Mouse (Mus musculus) liver, embryonic 14.5 days (tissue): ENCODE data around the gene Ago1. TPM values are rescaled to one million over a fixed set of nuclear protein-coding genes. Genes with fewer than 3 reads are reported as not detected.

ENCODE experiments used
- ATAC-seq: fragments of 200-750 bp; cut with Nextera tagmentation; 2 replicates; pipeline ENCODE4 v1.8.0; 2017; ENCODE audit warnings: moderate number of reproducible peaks, mild to moderate bottlenecking, moderate library complexity; ENCODE audit not compliant: insufficient read depth
- DNase-seq, 3 experiments: peaks; one replicate each; pipeline ENCODE4 v3.0.0-alpha.2; 2012 to 2013; ENCODE audit warnings: low read depth in 3 of 3, low spot score in 3 of 3
- H3K27ac ChIP-seq: fragments of 300-500 bp; sonication (generic); 2 replicates; pipeline ENCODE4 v1.5.1; 2014; ENCODE audit warnings: moderate library complexity, mild to moderate bottlenecking, control low read depth, inconsistent platforms
- H3K27me3 ChIP-seq: fragments of 300-500 bp; sonication (generic); 2 replicates; pipeline ENCODE4 v1.6.1; 2014; ENCODE audit warnings: mild to moderate bottlenecking, low read length, moderate library complexity; ENCODE audit not compliant: control insufficient read depth, insufficient read depth
- H3K36me3 ChIP-seq: fragments of 300-500 bp; sonication (generic); replicated peaks from 2 replicates; pipeline ENCODE4 v1.6.1; 2014; ENCODE audit warnings: low read depth; ENCODE audit not compliant: control insufficient read depth, insufficient read depth
- H3K4me1 ChIP-seq, 2 experiments: fragments of 200-500 bp in 1 of 2; fragments of 300-500 bp in 1 of 2; sonication (generic) in 1 of 2; replicated peaks; 2 replicates each; pipeline ENCODE4 v1.6.1; 2012 to 2014; ENCODE audit warnings: antibody characterized with exemption in 1 of 2, inconsistent platforms in 1 of 2, low read length in 1 of 2; ENCODE audit not compliant: control insufficient read depth in 2 of 2, insufficient read depth in 2 of 2
- H3K4me2 ChIP-seq: fragments of 300-500 bp; sonication (generic); 2 replicates; pipeline ENCODE4 v1.6.1; 2014; ENCODE audit warnings: low read depth, mild to moderate bottlenecking, control low read depth, moderate library complexity
- H3K4me3 ChIP-seq, 2 experiments: fragments of 200-500 bp in 1 of 2; fragments of 300-500 bp in 1 of 2; sonication (generic) in 1 of 2; 2 replicates each; pipeline ENCODE4 v1.5.1; 2012 to 2014; ENCODE audit warnings: low read depth in 2 of 2, low read length in 2 of 2, mild to moderate bottlenecking in 2 of 2, control low read depth in 1 of 2, inconsistent platforms in 1 of 2, moderate library complexity in 1 of 2; ENCODE audit not compliant: insufficient read depth in 1 of 2
- H3K9ac ChIP-seq: fragments of 300-500 bp; sonication (generic); replicated peaks from 2 replicates; pipeline ENCODE4 v1.6.1; 2014; ENCODE audit warnings: mild to moderate bottlenecking, control low read depth, moderate library complexity
- H3K9me3 ChIP-seq: fragments of 300-500 bp; sonication (generic); 2 replicates; pipeline ENCODE4 v1.6.1; 2016; ENCODE audit warnings: low read length, mixed read lengths; ENCODE audit not compliant: control insufficient read depth
- CTCF ChIP-seq: IDR thresholded peaks from 2 replicates; pipeline ENCODE4 v1.5.1; 2016; ENCODE audit warnings: antibody characterized with exemption, low read depth, control low read depth
- EP300 ChIP-seq: IDR thresholded peaks from 2 replicates; pipeline ENCODE4 v1.6.1; 2016; ENCODE audit warnings: antibody characterized with exemption, low read depth
- WGBS: fragments of 180-500 bp; shearing (Covaris S2); extraction: QIAGEN DNeasy Blood & Tissue Kit; methylation state at CpG from one replicate; pipeline ENCODE4 v1.1.7; 2014; ENCODE audit not compliant: insufficient replicate concordance; 5-methylcytosine and 5-hydroxymethylcytosine counted together
- polyA plus RNA-seq, 2 experiments: library from polyadenylated mRNA; depleted of rRNA in 1 of 2; stranded (reverse) in 1 of 2; unstranded in 1 of 2; fragments of >200 nt; fragmentation: Nextera tagmentation in 1 of 2; extraction: Ambion mirVana in 1 of 2; gene quantifications; 2 replicates each; pipeline versions ENCODE4 v1.2.1 to v1.2.3; 2012 to 2014

Ago1 gene
- polyA plus RNA-seq, 2 experiments, result 1.4 to 3.5 TPM

DNA sequence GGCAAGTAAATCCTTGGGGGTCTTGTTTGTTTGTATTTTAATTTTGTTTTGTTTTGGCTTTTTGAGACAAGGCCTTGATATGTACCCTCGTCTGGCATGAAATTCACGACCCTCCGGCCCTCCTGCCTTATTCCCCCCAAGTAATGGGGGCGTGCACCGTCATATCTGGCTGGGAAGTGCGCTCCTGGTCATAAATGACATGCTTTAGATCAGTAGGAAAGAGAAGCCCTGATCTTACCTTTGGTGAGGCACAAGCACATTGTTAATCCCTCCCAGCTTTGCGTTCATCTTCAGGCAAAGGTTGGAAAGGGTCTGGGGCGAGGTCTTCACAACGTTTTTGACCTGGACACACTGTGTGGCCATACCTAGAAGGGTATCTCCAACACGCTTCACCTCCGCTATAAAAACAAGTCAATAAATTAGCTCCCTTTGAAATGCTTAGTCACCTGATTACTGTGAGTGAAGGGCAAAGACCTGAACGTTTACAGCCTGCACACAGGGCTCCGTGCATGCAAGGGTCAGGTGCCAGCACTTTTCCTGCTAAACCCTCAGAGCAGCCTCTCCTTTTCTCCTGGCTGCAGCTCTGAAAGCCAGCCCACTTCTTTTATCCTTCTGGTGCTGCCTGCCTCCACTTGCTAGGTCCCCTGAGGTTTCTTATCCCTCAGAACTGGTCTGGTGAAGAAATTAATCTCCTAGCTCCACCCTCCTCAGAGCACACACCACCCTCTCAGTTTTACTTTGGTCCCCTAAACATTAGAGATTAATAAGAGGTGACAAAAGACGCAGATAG is 39.9 kb upstream of the Ago1 start:
- Histone ChIP-seq H3K9ac (no peak overlapping the region), H3K4me2 (no peak overlapping the region), H3K27ac (no peak overlapping the region), H3K4me1 (no peaks in the 10 kb centered on the region), H3K9me3 (no peaks in the 10 kb centered on the region), H3K27me3 (no peaks in the 10 kb centered on the region), H3K36me3 (no peaks in the 10 kb centered on the region), H3K4me3 (no peak overlapping the region)
- 56% methylated on average over 14 of the region's 14 CpGs for WGBS
- TF ChIP-seq CTCF (no peak), EP300 (no peak)
- ATAC-seq (no peak), DNase-seq (no peak)

DNA sequence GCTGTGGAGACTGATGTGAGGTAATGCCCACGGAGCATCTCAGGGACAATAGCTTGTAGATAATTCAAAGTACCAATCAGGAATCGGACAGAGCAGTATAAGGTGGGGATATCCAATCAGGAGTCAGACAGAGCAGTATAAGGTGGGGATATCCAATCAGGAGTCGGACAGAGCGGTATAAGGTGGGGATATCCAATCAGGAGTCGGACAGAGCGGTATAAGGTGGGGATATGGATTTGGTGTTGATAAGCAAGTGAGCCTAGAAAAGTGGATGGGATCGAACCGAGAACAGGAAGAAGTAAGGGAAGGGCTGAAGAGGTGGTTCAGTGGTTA is 34.6 kb upstream of the Ago1 start:
- no peak for TF ChIP-seq CTCF
- TF ChIP-seq EP300, result no peak
- ATAC-seq (peak; percentile 50; the same call in 1 of the 2 replicates), DNase-seq (no peak)
- Histone ChIP-seq H3K27ac (no peak overlapping the region), H3K4me1 (no peaks in the 10 kb centered on the region), H3K4me2 (no peak overlapping the region), H3K36me3 (no peaks in the 10 kb centered on the region), H3K9ac (no peak overlapping the region), H3K9me3 (no peaks in the 10 kb centered on the region), H3K4me3 (no peak overlapping the region), H3K27me3 (no peaks in the 10 kb centered on the region)
- WGBS, result 48% methylated on average over 8 of the region's 8 CpGs

DNA sequence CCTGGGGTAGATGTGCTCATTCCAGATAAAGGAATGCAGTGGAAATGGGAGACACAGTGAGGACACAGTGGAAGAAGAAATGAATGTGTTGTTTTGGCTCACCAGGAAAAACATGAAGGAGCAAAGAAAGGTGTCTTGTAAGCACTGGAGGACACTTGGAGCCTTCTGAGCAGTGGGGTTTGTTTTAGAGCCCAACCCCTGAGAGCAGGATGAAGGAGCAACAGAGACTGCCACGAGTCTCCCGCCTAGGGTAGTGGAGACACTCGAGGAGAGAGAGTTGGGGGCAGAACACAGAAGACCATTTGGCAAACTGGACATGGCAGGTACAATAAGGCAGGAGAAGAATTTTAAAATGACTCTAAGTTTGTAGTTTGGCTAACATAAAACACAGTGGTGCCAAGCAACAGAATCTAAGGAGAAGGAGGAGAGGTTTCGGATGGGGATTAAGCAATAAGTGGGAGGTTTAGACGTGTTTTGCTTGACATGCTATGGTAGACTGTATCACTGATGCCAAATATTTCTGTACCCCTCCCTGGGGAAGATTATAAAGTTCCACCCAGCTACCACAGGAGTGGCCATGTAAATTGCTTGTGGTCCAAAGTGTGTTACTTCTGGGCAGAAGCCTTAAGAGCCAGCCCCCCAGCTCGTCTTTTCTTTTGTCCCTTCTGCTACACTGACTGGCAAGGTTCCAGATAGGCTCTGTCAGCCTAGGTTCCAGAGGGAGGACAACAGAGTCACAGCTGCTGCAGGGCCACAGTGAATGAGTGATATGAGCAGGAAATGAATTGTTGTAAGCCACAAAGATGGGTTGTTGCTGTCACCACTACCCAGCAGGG is 34.0 kb upstream of the Ago1 start:
- Histone ChIP-seq H3K9me3 (no peaks in the 10 kb centered on the region), H3K36me3 (no peaks in the 10 kb centered on the region), H3K27me3 (no peaks in the 10 kb centered on the region), H3K9ac (no peak overlapping the region), H3K27ac (no peak overlapping the region), H3K4me3 (no peak overlapping the region), H3K4me1 (no peaks in the 10 kb centered on the region), H3K4me2 (no peak overlapping the region)
- no peak for ATAC-seq
- DNase-seq, result no peak
- 46% methylated on average over 6 of the region's 6 CpGs for WGBS
- no peak for TF ChIP-seq CTCF
- no peak for TF ChIP-seq EP300

GRCm38 (mm10) chr4:126498601-126499000 is 30.2 kb upstream of the Ago1 start:
- no peak for ATAC-seq
- Histone ChIP-seq H3K36me3 (no peaks in the 10 kb centered on the region), H3K27me3 (no peaks in the 10 kb centered on the region), H3K4me3 (no peak overlapping the region), H3K27ac (no peak overlapping the region), H3K4me2 (no peak overlapping the region), H3K9ac (no peak overlapping the region), H3K9me3 (no peaks in the 10 kb centered on the region), H3K4me1 (no peaks in the 10 kb centered on the region)
- DNase-seq, result no peak
- no peak for TF ChIP-seq CTCF
- TF ChIP-seq EP300, result no peak
- WGBS, result 13% methylated on average over 1 of the region's 1 CpGs

DNA sequence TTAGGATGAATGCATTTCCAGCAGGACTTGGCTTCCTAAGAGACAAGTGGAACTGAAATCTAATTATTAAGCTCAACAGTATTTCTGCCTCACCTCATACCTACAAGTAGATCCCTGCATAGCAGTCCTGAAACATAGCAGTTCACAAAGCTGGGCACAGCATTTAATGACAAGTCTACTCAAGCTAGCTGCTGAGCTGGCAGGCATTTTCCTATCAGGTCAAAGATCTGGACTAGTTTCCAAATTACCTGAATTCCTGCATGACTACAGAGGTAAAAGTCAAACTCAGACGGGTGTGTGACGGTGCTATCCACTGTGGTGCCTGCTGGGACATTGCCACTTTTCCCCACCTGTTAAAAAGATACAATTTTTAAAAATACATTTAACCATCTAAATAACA is 28.6 kb upstream of the Ago1 start:
- Histone ChIP-seq H3K36me3 (no peaks in the 10 kb centered on the region), H3K9me3 (no peaks in the 10 kb centered on the region), H3K4me3 (no peak overlapping the region), H3K27ac (no peak overlapping the region), H3K4me1 (no peaks in the 10 kb centered on the region), H3K27me3 (no peaks in the 10 kb centered on the region), H3K9ac (no peak overlapping the region), H3K4me2 (no peak overlapping the region)
- no peak for DNase-seq
- ATAC-seq, result no peak
- WGBS, result 51% methylated on average over 2 of the region's 2 CpGs
- TF ChIP-seq EP300, result no peak
- no peak for TF ChIP-seq CTCF
